Mouse (Mus musculus) forebrain, embryonic 15.5 days (tissue): Measurements from ENCODE around the gene Prkcd. TPM values are rescaled to one million over a fixed set of nuclear protein-coding genes. Genes with fewer than 3 reads are reported as not detected.

Experiments
- ATAC-seq: fragments of 200-750 bp; cut with Nextera tagmentation; replicated peaks from 2 replicates; pipeline ENCODE4 v1.8.0; 2017; ENCODE audit warnings: mild to moderate bottlenecking, moderate TSS enrichment, moderate library complexity
- H3K27ac ChIP-seq: fragments of 300-500 bp; sonication (generic); replicated peaks from 2 replicates; pipeline ENCODE4 v1.5.1; 2015; ENCODE audit warnings: mild to moderate bottlenecking, inconsistent platforms
- H3K27me3 ChIP-seq: fragments of 300-500 bp; sonication (generic); 2 replicates; pipeline ENCODE4 v1.6.1; 2015; ENCODE audit warnings: inconsistent platforms
- H3K36me3 ChIP-seq: fragments of 300-500 bp; sonication (generic); 2 replicates; pipeline ENCODE4 v1.6.1; 2015; ENCODE audit warnings: mild to moderate bottlenecking, inconsistent platforms
- H3K4me1 ChIP-seq: fragments of 300-500 bp; sonication (generic); 2 replicates; pipeline ENCODE4 v1.6.1; 2015; ENCODE audit warnings: inconsistent platforms
- H3K4me2 ChIP-seq: fragments of 300-500 bp; sonication (generic); replicated peaks from 2 replicates; pipeline ENCODE4 v1.6.1; 2015; ENCODE audit warnings: mild to moderate bottlenecking, inconsistent platforms
- H3K4me3 ChIP-seq: fragments of 300-500 bp; sonication (generic); 2 replicates; pipeline ENCODE4 v1.5.1; 2015; ENCODE audit warnings: mild to moderate bottlenecking, inconsistent platforms
- H3K9ac ChIP-seq: fragments of 300-500 bp; sonication (generic); replicated peaks from 2 replicates; pipeline ENCODE4 v1.6.1; 2015; ENCODE audit warnings: mild to moderate bottlenecking, inconsistent platforms
- H3K9me3 ChIP-seq: fragments of 300-500 bp; sonication (generic); 2 replicates; pipeline ENCODE4 v1.6.1; 2016; ENCODE audit warnings: inconsistent platforms
- WGBS: fragments of 180-500 bp; shearing (Covaris S2); methylation state at CpG from one replicate; pipeline ENCODE4 v1.1.7; 2015; ENCODE audit warnings: mixed read lengths; 5-methylcytosine and 5-hydroxymethylcytosine counted together
- polyA plus RNA-seq: library from polyadenylated mRNA; unstranded; fragments of >200 nt; fragmentation: Nextera tagmentation; extraction: Ambion mirVana; gene quantifications from 2 replicates; pipeline ENCODE4 v1.2.1, GENCODE M21; 2015

Gene Prkcd
- polyA plus RNA-seq, 1 experiment from 2014 or later: 32.3 TPM

DNA sequence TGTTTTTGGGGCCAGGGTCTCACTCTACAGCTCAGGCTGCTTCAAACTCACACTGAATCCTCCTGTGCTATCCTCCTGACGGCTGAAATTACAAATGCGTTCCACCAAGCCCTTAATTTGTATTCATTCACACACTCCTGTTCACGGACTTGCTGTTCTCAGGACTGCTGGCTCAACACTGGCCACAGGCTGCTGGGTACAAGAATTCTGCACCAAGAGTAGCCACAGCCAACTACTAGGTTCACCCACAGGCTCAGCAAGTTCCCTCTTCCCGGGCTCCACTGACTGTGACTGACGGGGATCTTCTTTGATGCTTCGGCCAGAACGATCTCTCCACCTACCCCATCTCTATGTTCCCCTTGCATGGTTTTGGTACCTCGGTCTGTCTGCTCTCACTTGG, 23.7 kb upstream of the Prkcd start:
- H3K27me3 ChIP-seq: no peaks in the 10 kb centered on the region
- WGBS: 75% methylated on average over 8 of the region's 8 CpGs

DNA sequence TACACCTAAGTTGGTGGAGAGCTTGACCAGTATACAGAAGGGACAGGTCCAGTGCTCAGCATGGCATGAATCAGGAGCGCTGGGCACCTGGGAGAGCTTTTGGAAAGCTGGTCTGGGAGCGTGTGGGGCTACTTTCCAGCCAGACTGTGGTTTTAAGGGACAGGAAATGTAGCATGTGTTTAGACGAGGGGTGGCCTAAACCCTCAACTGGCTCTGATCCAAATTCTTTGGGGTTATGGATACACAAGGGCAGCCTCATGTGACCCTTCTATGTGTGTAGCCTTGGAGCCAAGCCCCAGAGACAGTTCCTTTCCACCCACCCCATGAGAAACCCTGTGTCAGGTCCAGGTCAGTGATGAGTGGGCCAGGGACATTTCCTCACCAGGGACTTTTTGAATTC, 22.5 kb upstream of the Prkcd start:
- WGBS: 64% methylated on average over 3 of the region's 3 CpGs
- no peak overlapping the region for H3K27ac ChIP-seq

More for the DNA sequence above, 23.7 kb upstream of the Prkcd start:
- no peaks in the 10 kb centered on the region for H3K9me3 ChIP-seq
- no peaks in the 10 kb centered on the region for H3K36me3 ChIP-seq
- H3K27ac ChIP-seq: no peak overlapping the region
- no peak overlapping the region for H3K4me3 ChIP-seq
- H3K9ac ChIP-seq: no peak overlapping the region
- no peak for ATAC-seq
- peaks cover 9% of the 10 kb centered on the region for H3K4me1 ChIP-seq
- H3K4me2 ChIP-seq: no peak overlapping the region

DNA sequence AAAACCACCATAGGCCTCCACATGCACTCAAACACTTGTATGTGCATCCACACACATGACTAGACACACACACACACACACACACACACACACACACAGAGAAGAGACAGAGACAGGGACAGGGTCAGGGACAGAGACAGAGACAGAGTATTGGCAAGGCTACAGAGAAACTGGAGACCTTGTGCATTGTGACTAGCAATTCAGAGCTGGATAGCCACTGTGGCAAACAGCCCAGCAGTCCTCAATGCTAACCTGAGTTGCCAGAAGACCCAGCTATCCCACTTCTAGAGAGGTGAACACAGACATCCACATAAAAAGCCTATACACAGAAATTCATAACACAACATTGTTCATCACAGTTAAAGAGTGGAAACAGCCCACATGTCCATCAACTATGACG, 20.5 kb upstream of the Prkcd start:
- 76% methylated on average over 1 of the region's 1 CpGs for WGBS
- no peaks in the 10 kb centered on the region for H3K4me1 ChIP-seq
- ATAC-seq: no peak

More for the DNA sequence above, 22.5 kb upstream of the Prkcd start:
- Histone ChIP-seq H3K36me3 (no peaks in the 10 kb centered on the region), H3K4me1 (peaks cover 1% of the 10 kb centered on the region; the same call in 1 of the 2 replicates), H3K9me3 (no peaks in the 10 kb centered on the region), H3K9ac (no peak overlapping the region), H3K27me3 (no peaks in the 10 kb centered on the region), H3K4me3 (no peak overlapping the region), H3K4me2 (no peak overlapping the region)
- ATAC-seq: no peak

DNA sequence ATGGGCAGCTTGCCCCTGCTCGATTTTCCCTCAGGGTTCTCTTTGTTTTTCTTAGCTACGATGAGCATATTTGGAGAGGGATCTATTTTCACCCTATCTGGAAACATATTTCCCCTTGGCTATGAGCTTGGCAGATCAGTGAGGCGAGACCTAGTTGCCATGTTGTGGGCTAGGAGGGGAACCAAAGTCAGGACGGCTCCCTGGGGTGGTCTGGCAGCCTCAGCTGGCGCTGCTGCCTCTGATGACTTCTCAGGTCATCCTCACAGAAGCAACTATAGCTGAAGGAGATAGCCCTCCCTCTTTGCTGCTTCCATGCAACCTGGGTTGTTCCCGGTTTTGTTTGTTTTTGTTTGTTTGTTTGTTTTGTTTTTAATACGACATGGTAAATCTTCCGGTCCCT, 19.1 kb upstream of the Prkcd start:
- 78% methylated on average over 8 of the region's 8 CpGs for WGBS
- no peak for ATAC-seq

More for the DNA sequence above, 20.5 kb upstream of the Prkcd start:
- no peaks in the 10 kb centered on the region for H3K27me3 ChIP-seq
- H3K27ac ChIP-seq: no peak overlapping the region
- no peak overlapping the region for H3K9ac ChIP-seq
- H3K36me3 ChIP-seq: no peaks in the 10 kb centered on the region
- H3K9me3 ChIP-seq: no peaks in the 10 kb centered on the region
- no peak overlapping the region for H3K4me3 ChIP-seq
- no peak overlapping the region for H3K4me2 ChIP-seq

DNA sequence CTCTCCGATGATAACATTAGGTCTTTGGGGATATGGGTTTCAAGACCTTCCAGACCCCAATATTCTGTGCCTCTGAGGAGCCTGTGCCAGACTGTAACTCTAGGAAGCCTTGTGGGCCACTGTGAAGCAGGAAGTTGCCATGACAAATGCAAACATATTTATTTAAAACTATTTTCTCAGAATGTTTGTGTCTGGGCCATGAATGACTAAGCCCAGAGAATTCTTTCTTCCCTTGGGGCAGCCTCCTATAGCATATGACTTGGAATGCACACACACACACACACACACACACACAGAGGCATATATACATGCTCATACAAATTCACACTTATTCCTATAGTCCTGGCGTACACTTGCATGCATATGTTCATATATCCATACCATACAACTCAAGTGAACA, 18.0 kb upstream of the Prkcd start:
- no peak overlapping the region for H3K9ac ChIP-seq
- H3K27ac ChIP-seq: no peak overlapping the region
- no peaks in the 10 kb centered on the region for H3K27me3 ChIP-seq
- H3K9me3 ChIP-seq: no peaks in the 10 kb centered on the region
- WGBS: 91% methylated on average over 2 of the region's 2 CpGs
- no peaks in the 10 kb centered on the region for H3K36me3 ChIP-seq
- H3K4me3 ChIP-seq: no peak overlapping the region
- H3K4me1 ChIP-seq: no peaks in the 10 kb centered on the region
- H3K4me2 ChIP-seq: no peak overlapping the region
- ATAC-seq: no peak

More for the DNA sequence above, 19.1 kb upstream of the Prkcd start:
- H3K36me3 ChIP-seq: no peaks in the 10 kb centered on the region
- no peaks in the 10 kb centered on the region for H3K9me3 ChIP-seq
- H3K27ac ChIP-seq: no peak overlapping the region
- H3K4me2 ChIP-seq: no peak overlapping the region
- no peak overlapping the region for H3K9ac ChIP-seq
- H3K4me1 ChIP-seq: no peaks in the 10 kb centered on the region
- no peak overlapping the region for H3K4me3 ChIP-seq
- no peaks in the 10 kb centered on the region for H3K27me3 ChIP-seq

DNA sequence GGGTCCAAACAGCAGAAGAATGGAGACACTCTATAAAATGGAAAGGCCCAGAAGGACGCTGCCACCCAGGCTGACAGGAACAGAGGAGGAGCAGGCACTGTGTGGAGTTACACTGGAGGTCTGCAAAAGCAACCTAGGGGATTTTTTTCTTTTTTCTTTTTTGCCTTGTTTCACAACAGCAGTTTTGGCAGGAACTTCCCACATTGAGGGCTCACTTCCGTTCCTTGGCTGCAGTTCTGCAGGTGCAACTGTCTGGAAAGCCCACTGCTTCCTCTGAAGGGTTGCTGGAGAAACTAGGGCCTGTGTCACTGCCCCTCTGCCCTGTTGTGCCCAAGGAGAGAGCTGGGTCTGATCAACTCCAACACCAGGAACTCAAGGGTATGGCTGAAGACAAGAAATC, 15.7 kb upstream of the Prkcd start:
- no peaks in the 10 kb centered on the region for H3K4me1 ChIP-seq
- no peaks in the 10 kb centered on the region for H3K36me3 ChIP-seq
- no peaks in the 10 kb centered on the region for H3K9me3 ChIP-seq
- 61% methylated on average over 2 of the region's 2 CpGs for WGBS
- no peaks in the 10 kb centered on the region for H3K27me3 ChIP-seq
- H3K9ac ChIP-seq: no peak overlapping the region
- H3K4me2 ChIP-seq: no peak overlapping the region
- H3K4me3 ChIP-seq: no peak overlapping the region
- ATAC-seq: no peak
- H3K27ac ChIP-seq: no peak overlapping the region

DNA sequence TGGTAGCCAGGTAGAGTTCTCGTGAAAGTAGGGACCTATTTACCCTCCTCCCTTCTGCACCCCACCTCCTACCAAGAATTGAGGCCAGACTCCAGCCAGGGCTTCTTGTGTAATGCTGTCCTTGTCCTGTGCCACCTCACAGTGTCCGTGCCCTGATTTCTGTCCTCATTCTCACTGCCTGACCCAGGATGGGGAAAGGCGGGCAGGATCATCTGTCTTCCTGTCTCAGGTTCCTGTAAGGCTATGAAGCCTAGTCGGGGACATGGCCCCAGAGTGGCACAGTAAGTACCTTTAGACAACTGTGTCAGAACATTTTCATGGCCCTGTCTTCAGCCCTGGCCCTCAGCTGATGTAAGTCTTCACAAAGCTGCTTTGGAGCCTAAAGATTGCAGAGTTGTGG, 12.7 kb upstream of the Prkcd start:
- Histone ChIP-seq H3K4me2 (no peak overlapping the region), H3K36me3 (no peaks in the 10 kb centered on the region), H3K9ac (no peak overlapping the region), H3K27me3 (no peaks in the 10 kb centered on the region), H3K27ac (no peak overlapping the region), H3K4me1 (no peaks in the 10 kb centered on the region), H3K4me3 (no peak overlapping the region), H3K9me3 (no peaks in the 10 kb centered on the region)
- 84% methylated on average over 4 of the region's 4 CpGs for WGBS
- ATAC-seq: no peak

DNA sequence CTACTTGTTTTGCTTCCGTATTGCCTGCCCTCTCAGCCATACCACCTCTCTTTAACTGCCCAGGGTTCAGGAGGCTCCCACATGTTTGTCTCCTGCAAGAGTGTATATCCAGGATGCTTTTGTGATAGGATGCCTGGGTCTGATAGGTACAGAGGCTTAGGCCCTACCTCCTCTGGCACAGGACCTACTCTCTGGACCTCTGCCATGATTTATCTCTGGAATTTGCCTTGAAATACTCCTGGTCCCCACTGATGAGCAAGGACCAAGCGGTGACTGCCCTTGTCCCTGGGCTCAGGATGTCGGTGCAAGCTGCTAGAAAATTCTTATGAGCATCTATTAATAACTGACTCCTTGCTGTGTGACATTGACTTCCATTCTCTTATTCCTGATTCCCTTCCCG, 12.0 kb upstream of the Prkcd start:
- Histone ChIP-seq H3K9ac (no peak overlapping the region), H3K9me3 (no peaks in the 10 kb centered on the region), H3K27me3 (no peaks in the 10 kb centered on the region), H3K4me2 (no peak overlapping the region), H3K4me3 (no peak overlapping the region), H3K36me3 (no peaks in the 10 kb centered on the region), H3K4me1 (no peaks in the 10 kb centered on the region), H3K27ac (no peak overlapping the region)
- ATAC-seq: no peak
- 82% methylated on average over 4 of the region's 4 CpGs for WGBS

DNA sequence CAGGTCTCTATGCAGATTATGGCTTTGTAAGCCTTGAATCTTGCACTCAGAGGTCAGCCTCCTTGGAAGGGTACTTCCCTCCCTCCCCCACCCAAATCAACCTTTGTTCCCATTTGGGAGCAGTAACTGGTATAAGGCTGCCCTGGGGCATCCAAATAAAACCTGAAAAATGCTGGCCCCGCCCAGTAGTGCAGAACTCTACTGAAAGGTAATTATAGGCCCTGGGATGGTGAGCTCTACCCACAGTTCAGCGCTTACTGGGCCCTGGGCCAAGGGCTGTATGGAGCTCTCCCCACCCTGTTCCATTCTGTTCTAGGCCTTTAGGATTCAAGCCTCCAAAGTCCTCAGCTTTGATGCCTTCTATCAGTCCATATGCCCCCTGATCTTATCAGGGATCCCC, 11.1 kb upstream of the Prkcd start:
- Histone ChIP-seq H3K4me1 (no peaks in the 10 kb centered on the region), H3K9me3 (no peaks in the 10 kb centered on the region), H3K27ac (no peak overlapping the region), H3K9ac (no peak overlapping the region), H3K4me3 (no peak overlapping the region), H3K4me2 (no peak overlapping the region), H3K36me3 (no peaks in the 10 kb centered on the region), H3K27me3 (no peaks in the 10 kb centered on the region)
- 68% methylated on average over 2 of the region's 2 CpGs for WGBS
- ATAC-seq: no peak

DNA sequence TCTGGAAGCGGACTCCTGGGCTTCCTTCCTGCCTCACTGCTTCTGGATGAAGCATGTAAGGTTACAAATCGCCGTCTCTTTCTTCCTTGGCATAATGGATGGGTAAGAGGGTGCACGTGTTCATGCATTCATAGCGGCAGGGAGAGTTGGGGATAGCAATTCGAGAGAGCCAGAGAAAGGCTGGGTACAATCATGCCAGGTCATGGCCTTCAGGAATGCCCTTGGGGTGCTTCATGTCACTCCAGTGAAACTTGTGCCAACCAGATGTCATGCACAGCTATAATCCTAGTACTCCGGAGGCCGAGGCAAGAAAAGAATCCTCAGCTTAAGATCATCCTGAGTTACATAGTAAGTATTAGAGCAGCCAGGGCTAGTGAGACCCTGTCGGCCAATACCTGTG, 10.5 kb upstream of the Prkcd start:
- ATAC-seq: no peak
- Histone ChIP-seq H3K27ac (no peak overlapping the region), H3K4me3 (no peak overlapping the region), H3K27me3 (no peaks in the 10 kb centered on the region), H3K9ac (no peak overlapping the region), H3K36me3 (no peaks in the 10 kb centered on the region), H3K4me1 (no peaks in the 10 kb centered on the region), H3K4me2 (no peak overlapping the region), H3K9me3 (no peaks in the 10 kb centered on the region)
- WGBS: 85% methylated on average over 9 of the region's 9 CpGs

DNA sequence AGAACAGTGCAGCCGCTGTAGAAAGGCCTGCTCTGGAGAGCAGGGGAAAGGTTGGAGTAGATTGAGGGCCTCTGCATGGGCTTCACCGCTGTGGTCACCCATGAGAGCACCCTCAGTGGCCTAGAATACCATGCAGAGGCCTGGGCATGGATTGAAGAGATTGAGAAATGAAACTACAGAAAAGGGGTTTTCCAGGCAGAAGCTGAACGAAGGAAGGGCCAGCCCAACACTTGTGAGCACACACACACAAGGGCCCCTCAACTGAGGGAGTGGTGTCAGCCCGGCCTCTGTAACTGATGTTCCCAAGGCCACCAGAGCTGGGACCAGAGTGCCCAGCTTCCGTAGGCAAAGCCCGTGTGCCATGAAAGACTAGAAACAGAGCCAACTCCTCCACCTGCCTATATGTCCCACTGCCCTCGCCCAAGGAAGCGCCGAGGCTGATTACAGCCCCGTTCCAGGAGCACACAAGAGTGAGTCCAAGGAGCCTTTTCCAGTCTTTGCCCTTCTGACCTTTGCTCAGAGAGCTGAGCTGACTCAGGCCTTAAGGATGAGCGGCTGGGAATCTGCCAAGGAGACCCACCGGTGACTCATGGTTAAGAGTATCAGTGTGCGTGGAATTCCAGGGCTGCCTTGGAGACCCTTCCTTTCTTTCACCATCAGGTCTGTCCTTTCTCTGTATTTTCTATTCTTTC, 9.4 kb upstream of the Prkcd start:
- no peaks in the 10 kb centered on the region for H3K27me3 ChIP-seq
- H3K9me3 ChIP-seq: no peaks in the 10 kb centered on the region
- H3K4me2 ChIP-seq: no peak overlapping the region
- H3K4me1 ChIP-seq: no peaks in the 10 kb centered on the region
- H3K4me3 ChIP-seq: no peak overlapping the region
- ATAC-seq: no peak
- WGBS: 83% methylated on average over 13 of the region's 13 CpGs
- no peaks in the 10 kb centered on the region for H3K36me3 ChIP-seq
- no peak overlapping the region for H3K9ac ChIP-seq
- H3K27ac ChIP-seq: no peak overlapping the region

DNA sequence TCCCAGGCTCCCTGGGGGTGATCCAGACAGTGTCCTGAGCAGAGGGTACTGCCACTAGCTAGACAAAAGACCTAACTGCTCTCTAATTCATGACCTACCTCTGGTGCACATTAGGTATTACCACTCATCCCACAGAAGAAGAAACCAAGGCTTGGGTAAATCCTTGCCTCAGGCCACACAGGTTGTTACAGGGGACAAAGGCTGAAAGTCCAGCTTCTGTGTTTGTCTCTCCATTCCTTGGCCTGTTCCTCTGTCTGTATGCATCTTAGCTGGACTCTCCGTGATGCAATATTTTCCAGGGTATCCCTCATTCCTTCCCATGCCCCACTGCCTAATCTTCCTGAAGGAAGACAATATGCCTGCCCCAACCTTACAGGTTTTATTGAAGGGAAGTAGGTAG, 8.4 kb upstream of the Prkcd start:
- Histone ChIP-seq H3K36me3 (no peaks in the 10 kb centered on the region), H3K9me3 (no peaks in the 10 kb centered on the region), H3K27me3 (no peaks in the 10 kb centered on the region), H3K4me2 (no peak overlapping the region), H3K4me3 (no peak overlapping the region), H3K27ac (no peak overlapping the region), H3K4me1 (no peaks in the 10 kb centered on the region), H3K9ac (no peak overlapping the region)
- ATAC-seq: no peak
- WGBS: 69% methylated on average over 1 of the region's 1 CpGs

DNA sequence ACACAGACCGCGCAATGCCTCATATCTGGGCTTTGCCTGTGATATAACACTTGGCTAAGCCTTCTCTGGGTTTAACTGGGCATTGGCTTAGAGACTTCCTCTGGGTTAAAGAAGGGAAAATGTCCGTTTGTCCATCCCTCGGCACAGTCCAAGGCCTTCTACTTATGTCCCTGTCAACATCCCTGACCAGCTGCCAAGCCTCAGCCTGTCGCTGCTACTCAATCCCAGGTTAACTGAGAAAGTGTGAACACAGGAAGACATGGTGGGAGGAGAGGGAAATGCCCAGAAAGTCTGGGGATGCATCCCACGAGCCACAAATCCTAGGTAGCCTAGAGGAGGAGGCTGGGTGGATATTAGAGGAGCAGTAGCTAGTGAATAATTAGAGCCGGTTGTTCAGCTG, 7.7 kb upstream of the Prkcd start:
- ATAC-seq: no peak
- H3K27ac ChIP-seq: no peak overlapping the region
- H3K36me3 ChIP-seq: no peaks in the 10 kb centered on the region
- no peaks in the 10 kb centered on the region for H3K4me1 ChIP-seq
- 78% methylated on average over 7 of the region's 7 CpGs for WGBS
- H3K9ac ChIP-seq: no peak overlapping the region
- no peaks in the 10 kb centered on the region for H3K27me3 ChIP-seq
- H3K4me3 ChIP-seq: no peak overlapping the region
- H3K9me3 ChIP-seq: no peaks in the 10 kb centered on the region
- H3K4me2 ChIP-seq: no peak overlapping the region
